ENCODE assay signal across 18 mouse cellular contexts in the genomic region with DNA sequence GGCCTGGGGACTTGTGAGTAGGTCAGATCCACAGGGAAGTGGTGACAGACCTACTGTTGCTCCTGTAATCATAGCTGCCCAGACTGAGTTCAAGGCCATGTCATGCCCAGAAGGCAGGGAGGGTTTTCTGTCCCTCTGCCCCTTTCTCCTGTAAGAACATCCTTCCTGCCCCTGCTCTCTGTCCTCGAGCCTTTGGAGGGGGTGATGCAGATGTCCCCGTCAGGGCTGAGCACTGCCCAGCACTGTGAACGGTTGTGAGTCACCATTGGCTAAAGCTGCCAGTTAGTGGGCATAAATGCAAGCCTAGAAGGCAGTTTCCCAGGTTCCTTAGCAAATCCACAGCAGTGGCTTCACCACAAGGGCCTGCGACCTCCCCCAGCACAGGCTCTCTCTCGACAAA. TPM values are rescaled to one million over a fixed set of nuclear protein-coding genes. Genes with fewer than 3 reads are reported as not detected.
"Had no signal": no experiment of that assay in that cellular context is flagged by ENCODE, and none has a peak within 500 bp of the region (broad histone marks: within the 10 kb centered on the region; RNA-seq: fewer than 3 reads in every experiment).

No protein-coding gene starts in this region.

- DNase-seq: lung, adult 18-20 months; lung, embryonic 14.5 days; lung, postnatal 10 days; lung, postnatal 4 days; midbrain, embryonic 14.5 days; retina, postnatal 1 day; right cerebral cortex, adult 18-20 months; right cerebral cortex, postnatal 25 days; right cerebral cortex, postnatal 4 days; spleen, adult 18-20 months; thymus, adult 18-20 months; thymus, postnatal 14 days; thymus, postnatal 36 days had no signal

RNA-seq across cellular contexts. Expression of gene Dnali1, which starts 27.5 kb away (rescaled TPM):
- total RNA-seq: megakaryocyte, adult 5-6 weeks; megakaryocyte-erythroid progenitor cell, adult 5-6 weeks had no signal
- polyA plus RNA-seq: neural tube, embryonic 11.5 days; small intestine, adult 2 months had no signal

RNA-seq across cellular contexts. Expression of gene Zc3h12a, which starts 34.6 kb away (rescaled TPM):
- polyA plus RNA-seq: midbrain, embryonic 16.5 days had no signal
